Mouse (Mus musculus) bone marrow, adult 2 months (tissue): ENCODE measurements around the gene Sass6.

Source experiments
- CTCF ChIP-seq: fragments of 200-500 bp; IDR thresholded peaks from 2 replicates; pipeline ENCODE4 v1.5.1; 2011; ENCODE audit warnings: low read length, control low read depth; ENCODE audit not compliant: control insufficient read depth, insufficient read depth
- POLR2A ChIP-seq: fragments of 200-500 bp; IDR thresholded peaks from 2 replicates; pipeline ENCODE4 v1.6.1; 2011; ENCODE audit warnings: low read depth, mild to moderate bottlenecking, control low read depth, low read length, borderline replicate concordance; ENCODE audit not compliant: control insufficient read depth

DNA sequence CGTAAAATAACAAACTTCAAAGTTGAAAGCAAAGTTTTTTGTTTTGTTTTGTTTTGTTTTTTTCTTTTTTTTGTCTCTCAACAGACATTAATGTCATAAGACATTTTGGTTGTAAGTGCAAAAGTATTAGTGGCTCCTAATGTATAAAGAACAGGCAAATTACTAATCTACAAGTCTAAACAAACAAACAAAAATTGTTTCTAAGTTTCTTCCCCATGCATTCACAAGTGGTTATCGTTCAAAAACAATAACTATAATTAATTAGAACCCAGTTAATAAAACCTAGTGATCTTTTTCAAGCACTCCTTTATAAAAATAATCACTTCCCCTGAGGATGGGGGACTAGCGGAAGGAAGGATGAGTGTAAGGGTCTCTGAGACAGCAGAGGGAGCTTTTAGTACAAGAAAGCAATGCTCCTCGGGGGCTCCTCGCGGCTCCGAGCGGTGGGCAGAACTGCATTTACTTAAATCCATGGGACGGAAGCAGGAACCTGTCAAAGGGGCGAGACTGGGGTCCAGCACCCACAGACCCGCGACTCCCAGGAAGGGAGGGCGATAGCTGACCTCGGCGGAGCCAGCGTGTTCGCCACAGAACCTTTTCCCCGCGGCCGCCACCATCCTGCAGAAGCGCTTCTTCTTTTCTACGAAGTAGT is 580 bp upstream of the Sass6 start:
- no peak for TF ChIP-seq CTCF
- TF ChIP-seq POLR2A, result no peak
